Mouse (Mus musculus) adrenal gland, postnatal 25 days (tissue): ENCODE results near the gene Glis2. TPM values are rescaled to one million over a fixed set of nuclear protein-coding genes. Genes with fewer than 3 reads are reported as not detected.

ENCODE experiments used
- DNase-seq: peaks from one replicate; pipeline ENCODE4 v3.0.0; 2021; ENCODE audit warnings: mixed read lengths
- total RNA-seq: library from RNA; stranded (reverse); gene quantifications from 2 replicates; pipeline ENCODE4 v1.2.3, GENCODE M21; 2021

The Glis2 gene
- total RNA-seq, 1 experiment from 2014 or later = 23.0 TPM

DNA sequence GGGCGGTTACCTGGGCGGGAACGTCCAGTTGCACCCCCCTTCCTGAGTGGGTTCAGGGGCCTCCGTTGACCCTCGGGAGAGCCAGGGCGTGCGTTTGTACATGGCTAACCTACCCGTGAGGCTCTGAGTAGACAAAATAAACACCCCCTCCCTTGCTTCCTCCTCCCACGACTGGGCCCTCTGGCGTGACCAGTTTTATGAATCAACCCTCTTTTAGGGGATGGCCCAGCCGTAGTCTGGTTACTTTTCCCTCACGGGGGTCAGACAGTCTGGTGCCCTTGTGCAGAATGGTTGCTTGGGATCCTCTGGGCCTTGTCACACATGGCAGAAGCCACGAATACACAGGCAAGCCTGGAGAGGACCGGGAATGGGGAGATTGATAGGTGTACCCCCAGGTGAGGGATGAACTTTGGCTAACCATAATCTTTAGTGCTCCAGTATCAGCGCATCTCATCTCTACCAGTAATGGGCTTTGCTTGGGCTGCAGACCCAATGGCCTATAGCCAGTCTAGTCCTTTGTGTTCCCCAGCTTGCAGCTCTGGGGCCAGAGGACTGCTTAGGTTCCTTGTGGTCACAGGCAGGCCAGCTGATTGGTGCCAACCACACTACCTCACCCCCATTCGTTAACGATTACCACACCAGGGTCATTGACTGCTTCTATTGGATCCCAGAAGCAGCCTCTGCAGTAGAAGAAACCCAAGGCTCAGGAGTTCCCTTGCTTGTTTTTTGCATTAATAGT is 45.9 kb downstream of the Glis2 start:
- DNase-seq = no peak

DNA sequence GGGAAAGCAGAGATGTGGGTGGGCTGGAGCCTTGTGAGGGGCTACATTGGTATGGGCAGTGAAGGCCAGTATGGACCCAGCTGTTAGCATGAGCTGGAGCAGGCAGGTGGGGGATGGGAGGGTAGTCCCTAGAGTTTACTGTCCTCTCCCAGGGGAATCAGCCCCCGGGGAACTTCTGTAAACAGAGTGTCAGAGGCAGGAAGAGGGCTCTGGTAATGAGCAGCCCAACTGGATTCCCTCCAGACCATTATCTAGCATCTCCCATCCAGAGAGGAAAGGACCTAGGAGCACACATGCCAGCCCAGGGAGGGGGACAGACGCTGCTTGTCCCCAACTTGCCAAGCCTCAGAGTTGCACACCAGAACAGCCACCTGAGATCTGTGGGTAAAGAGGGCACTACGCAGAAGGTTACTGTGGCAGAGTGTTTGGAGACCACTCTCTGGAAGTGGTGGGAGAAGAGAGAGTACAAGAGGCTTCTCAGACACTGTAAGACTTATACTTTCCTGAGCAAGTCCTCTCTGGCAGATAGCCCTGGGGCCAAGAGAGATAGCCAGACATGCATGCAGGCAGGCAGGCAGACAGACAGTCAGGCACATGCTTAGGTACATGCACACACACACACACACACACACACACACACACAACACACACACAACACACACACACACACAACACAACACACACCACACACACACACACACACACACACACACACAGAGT is 46.8 kb downstream of the Glis2 start:
- DNase-seq = no peak

DNA sequence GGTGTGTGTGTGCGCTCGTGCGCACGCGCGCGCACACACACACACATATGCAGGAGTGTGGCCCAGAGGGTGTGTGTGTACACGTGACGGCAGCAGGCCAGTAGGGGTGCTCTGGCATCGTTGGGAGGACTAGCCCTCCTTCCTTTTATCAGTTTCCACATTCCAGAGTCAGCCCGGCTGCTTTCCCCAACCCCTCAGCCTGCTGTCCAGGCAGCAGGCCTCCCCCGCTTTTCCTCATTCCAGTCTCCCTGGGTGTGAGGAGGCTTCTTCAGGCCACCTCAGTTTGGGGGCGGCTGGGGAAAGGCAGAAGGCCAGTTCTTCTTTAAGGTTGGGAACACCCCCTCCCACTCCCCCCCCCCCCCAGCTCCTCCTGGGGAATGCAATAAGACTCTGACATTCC is 47.7 kb downstream of the Glis2 start:
- DNase-seq = no peak

DNA sequence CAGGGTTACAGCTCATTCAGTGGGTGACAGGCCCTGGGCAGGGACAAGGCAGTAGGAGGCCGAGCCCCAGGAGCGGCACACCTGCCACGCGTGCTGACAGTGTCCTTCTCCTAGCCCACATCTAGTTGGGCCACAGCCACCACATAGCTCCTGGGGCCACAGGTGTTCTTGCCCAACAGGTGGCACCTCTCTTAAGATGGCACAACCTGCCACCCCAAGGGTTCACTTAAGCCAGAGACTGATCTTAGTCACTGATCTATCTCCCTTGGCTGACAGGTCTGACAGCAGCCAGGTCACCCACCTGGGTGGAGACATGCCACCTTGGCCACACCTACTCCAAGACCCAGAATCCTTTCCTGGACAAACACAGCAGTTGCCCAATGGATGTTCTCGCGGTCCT is 48.4 kb downstream of the Glis2 start:
- no peak for DNase-seq

DNA sequence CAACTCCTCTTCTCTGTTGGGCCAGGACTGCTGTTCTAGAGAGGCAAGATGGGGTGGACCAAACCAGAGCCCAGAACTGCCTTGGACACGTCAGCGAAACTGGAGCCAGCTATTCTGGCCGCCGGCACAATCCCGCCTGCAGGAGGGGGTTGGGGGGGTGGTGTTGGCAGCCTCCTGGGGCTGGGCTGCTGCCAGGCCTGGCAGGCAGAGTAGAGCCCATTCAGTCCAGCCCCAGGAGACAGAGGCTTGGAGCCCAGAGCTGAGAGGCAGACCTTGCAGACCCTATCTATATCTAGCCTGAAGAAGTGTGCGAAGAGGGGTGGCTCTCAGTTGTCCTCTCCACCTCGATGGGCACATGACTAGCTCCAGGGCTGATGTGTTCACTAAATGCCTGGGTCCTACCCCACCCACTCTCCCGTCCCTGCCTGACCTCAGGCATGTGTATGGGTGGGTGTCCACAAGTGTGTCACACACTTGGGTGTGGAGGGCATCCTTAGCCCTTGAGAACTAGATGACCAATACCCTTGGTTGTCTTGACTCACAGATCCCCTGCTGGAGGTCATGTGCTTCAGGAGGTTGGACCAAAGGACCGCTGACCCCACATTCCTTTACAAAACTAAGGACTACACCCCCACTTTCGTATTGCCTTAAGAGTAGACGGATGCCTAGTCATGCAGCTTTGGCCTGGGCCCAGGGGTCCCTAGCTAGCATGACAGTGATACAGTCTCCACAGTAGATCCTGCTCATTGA is 49.3 kb downstream of the Glis2 start:
- DNase-seq = peak; percentile 86

DNA sequence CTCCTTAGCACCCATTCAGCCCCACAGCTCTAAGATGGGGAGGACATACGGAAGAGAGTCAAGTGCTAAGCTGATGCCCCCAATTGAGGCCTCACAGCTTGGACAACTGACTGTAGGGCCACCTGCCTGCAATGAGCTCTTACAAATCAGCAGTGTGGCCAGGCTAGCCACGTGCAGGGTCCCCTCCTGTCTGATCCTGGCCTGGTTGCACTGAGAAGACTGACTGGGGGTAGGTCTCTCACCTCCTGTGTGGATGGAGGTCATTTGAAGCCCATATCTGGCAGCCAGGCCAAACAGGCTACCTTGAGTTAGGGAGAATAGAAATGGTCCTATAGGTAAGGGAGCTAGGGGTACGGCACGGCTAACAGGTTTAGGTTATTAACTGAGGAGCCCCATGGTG is 51.4 kb downstream of the Glis2 start:
- no peak for DNase-seq

DNA sequence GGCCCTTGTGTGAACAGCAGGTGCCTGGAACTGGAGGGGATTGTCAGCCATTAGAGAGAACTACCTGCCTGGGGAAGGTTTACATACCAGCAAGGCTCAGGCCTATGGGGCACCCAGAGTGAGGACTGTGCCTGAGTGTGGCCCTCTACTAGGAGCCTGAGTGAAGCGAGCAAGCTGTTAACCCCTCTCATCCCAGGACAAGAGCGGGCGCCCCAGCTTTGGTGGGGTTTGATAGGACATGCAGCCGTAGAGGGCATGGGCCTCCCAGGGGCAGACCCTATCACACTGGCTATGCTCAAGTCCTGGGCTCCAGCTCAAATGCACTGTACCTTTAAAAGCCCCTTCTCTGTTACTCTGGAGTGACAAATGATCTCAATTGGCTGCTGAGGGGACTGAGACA is 52.3 kb downstream of the Glis2 start:
- DNase-seq = no peak

DNA sequence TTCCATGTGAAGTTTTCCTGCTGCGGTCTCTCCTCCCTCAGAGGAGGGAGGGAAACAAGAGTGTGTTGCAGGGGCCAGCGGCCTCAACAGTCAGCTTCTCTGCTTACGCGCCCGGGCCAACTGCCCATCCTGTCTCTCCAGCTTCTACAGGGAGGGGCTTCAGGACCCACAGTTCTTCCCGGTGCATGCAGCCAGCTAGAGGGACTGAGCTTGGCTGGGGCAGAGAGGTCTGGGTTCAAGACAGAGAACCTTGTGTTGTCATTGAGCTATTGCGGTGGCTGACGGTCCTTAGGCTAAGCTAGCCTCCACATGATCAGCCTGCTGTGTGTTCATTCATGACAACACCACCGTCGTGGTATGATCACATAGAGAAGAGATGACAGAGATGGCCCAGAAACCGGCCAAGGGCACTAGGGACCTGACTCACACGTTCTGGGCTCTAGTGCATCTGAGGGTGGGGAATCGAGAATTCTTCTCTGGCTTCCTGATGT is 53.2 kb downstream of the Glis2 start:
- DNase-seq = peak; percentile 47

DNA sequence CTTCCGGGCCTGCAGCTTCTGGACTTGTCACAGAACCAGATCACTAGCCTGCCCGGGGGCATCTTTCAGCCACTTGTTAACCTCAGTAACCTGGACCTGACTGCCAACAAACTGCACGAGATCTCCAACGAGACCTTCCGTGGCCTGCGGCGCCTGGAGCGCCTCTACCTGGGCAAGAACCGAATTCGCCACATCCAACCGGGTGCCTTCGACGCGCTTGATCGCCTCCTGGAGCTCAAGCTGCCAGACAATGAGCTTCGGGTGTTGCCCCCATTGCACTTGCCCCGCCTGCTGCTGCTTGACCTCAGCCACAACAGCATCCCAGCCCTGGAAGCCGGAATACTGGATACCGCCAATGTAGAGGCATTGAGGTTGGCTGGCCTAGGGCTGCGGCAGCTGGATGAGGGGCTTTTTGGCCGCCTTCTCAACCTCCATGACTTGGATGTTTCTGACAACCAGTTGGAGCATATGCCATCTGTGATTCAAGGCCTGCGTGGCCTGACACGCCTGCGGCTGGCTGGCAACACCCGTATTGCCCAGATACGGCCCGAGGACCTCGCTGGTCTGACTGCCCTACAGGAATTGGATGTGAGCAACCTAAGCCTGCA is 54.0 kb downstream of the Glis2 start:
- no peak for DNase-seq

DNA sequence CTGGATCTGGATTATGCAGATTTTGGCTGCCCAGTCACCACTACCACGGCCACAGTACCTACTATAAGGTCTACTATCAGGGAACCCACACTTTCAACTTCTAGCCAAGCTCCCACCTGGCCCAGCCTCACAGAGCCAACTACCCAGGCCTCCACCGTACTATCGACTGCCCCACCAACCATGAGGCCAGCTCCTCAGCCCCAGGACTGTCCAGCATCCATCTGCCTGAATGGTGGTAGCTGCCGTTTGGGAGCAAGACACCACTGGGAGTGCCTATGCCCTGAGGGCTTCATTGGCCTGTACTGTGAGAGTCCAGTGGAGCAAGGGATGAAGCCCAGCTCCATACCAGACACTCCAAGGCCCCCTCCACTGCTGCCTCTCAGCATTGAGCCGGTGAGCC is 54.7 kb downstream of the Glis2 start:
- no peak for DNase-seq

DNA sequence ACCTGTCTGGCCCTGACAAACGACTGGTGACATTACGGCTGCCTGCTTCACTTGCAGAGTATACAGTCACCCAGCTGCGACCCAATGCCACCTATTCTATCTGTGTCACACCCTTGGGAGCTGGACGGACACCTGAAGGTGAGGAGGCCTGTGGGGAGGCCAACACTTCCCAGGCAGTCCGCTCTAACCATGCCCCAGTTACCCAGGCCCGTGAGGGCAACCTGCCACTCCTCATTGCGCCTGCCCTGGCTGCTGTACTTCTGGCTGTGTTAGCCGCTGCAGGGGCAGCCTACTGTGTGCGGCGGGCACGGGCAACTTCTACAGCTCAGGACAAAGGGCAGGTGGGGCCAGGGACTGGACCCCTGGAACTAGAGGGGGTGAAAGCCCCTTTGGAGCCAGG is 55.2 kb downstream of the Glis2 start:
- DNase-seq = no peak

DNA sequence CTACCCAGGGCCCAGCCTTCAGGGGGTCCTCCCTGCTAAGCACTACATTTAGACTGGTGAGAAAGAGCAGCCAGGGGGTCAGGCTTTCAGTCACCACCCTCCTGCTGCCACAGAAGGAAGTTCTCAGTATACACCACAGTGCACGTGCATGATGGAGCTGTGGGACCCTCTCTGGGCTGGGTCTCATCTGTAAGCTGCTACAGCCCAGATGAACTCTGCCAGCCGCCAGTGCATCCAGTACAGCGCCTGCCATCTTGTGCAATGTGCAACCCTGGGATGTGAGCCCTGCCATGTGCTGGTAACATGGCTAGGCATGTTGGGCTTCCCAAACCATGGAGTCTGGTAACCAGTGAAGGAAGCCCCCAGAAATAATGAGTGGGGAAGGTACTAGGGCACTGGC is 55.6 kb downstream of the Glis2 start:
- no peak for DNase-seq

DNA sequence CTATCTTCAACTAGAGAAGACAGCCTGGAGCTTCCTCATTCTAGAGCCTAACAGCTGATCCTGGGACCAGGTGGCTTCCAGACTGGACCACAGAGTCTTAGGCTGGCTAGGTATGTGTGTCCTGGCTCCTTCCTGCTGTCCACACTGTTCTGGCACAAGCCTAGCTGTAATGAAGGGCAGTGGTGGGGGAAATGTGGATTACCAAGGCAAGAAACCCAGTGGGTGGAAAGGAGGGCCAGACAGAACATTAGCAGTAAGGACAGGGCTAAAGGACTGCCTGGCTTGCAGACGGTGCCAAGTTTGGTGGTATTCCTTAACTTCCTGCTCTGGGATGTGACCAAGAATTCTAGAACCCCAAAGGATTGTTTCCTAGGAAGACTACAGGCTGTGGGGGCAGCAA is 56.6 kb downstream of the Glis2 start:
- no peak for DNase-seq

DNA sequence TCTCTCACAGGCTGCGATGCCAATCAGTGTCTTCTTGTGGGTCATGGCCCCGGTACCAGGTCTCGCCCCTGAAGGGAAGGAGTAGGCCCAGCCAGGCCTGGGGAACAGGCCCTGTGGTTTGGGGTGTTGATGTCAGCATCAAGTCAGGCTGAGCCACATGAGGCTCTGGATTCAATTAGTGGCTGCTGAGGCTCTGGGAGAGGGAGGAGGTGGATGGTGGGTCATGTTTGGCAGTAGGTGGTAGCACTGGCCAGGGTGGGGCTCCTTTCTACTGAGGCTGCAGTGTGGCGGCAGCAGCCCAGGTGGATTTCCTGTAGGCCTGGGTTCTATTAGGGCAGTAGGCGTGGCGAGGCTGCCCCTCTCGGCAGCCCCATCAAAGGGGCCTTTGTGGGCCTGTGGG is 57.1 kb downstream of the Glis2 start:
- DNase-seq = no peak

DNA sequence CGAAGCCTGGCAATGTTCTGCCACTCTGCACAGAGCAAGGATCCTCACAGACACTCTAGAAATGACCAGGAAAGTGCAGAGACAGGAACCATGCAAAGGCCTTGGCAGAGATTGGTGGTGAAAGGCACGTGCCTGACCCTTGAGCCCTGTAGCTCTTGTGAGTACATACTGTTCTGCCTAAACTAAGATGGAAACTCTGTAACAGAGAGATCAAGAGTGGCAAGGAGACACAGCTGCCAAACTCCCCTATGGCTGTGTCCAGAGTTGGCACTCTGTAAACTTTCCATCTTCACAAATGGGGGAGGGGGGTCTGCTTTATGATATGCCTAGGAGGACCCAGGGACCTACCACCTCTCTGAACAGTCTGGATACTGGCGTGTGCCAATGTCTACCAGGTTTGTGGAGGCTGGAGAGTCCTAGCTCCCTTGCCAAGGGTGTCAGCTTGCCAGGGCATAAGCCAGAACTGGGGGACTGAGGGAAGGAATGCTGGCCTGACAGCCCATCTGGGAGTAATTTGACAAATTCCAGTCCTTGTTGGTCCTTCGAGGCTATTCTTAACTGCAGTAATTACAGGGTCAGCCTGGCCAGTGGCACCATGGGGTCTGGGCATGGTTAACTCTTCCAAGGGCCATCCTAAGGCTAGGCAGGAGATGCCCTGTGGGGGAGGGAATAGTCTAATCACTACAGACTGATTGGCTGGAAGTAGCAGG is 58.3 kb downstream of the Glis2 start:
- DNase-seq = no peak

DNA sequence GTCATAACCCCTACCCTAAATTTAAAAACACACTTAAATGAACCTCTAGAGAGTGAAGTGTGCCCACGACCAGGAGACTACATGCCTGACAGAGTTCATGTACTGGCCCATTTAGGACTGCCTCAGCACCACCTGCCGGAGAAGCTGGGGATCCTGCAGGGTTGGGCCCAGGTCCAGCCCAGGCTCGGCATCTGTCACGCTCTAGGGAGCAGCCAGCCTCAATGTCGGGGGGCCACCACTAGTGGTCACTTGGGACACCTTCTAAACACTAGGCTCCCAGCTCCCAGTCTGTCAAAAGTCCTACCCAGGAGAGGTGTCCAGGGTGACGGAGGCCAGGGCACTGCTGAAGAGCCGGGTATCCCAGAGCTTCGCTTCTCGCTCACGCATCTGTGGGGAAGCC is 60.2 kb downstream of the Glis2 start:
- DNase-seq = no peak

DNA sequence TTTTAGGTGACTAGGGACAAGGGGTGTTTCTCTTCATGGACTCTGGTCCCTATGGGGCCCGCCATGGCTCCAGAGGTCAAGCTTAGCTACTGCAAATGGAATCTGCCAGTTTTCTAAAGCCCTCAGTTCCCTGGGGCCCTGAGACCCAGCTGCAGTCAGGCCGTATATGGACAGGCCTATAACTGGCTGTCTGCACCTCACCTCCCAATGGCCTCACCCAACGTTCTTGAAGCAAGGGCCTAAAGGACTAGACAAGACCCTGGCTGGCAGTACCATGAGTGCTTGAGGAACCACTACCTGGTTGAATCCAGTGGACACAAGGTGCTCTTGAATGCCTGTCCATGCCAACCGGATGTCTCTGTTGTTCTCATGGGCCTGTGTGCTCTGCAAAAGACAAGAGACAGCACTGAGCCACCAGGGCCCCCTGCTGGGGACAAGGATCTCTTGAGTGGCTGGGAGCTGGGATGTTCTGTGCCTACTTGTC is 60.8 kb downstream of the Glis2 start:
- no peak for DNase-seq

DNA sequence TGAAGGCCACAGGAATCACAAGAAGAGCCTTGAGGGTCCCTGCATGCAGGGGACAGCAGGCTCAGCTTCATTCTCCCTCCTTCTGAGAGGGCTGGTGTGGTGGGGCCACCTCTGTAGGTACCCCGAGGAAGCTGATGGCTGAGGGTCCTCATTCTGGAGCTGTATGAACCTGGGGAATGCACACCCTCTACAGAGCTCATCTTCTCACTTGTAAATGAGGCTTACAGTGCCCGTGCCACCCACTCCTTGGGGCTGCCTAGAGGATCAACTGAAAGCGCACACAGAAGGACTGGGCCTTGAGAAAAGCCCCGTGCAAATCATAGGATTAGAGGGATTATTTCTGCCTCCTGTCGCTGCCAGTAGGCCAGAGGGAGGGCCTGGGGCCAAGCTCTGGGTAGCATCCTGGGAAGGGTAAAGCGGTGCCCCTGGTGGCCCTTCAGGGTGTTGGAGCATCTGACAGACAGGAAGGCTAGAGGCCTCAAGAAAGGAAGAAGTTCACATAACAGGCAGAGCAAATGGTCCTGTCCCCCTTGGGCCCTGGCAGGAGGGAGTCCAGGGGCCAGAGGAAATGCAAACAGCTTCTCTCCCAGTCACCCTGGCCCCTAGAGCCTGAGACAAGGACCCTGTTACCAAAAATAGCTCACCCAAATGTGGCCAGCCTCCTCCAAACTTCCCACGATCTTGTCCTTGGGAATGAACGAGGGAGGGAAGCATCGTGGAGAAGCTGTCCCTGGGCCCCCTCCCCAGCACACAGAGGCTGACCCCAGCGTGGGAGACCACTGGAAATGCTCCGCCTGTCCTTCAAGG is 61.5 kb downstream of the Glis2 start:
- DNase-seq = no peak

DNA sequence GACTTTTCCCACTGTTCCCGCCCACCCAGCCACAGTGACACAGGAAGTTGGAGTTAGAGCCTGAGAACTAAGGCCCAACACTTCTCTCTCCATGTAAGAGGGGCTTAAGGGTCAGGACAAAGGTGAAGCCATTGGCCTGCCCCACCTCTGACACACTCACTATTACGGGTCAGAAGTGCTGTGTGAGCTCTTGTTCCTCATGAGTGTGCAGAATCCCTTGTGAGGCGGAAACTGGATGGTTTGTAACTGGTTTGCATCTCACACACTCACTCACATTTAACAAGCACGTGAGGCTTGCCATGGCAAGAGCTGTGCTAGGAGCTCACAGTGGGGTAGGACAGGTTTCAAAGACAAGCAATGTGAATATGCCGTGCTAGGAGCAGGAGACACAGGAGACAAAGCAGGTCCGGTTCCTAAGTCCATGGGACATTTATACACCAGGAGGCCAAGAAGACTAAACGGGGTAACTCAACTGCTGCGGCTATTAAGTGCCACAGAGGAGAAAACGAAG is 62.1 kb downstream of the Glis2 start:
- no peak for DNase-seq

DNA sequence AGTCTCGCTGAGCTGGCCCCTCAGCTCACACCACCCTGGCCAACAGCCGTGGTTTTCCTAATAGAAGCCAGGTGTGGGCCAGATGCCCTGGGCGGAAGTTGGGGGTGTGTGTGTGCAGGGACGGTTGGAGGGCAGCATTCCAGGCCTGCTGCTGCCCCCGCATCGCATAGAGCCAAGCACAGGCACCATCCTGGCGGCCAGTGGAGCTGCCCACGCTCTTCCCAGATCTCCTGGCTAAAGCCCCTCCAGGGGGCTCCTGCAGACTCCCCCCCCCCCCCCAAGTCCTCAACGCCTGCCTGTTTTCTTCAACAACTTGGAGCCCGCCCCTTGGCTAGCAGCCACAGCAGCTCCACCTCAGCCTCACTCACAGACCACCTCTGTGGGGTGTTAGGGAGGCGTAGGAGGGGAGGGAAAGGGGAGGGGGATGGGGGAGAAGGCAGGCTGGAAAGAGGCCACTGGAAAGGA is 64.3 kb downstream of the Glis2 start:
- no peak for DNase-seq

DNA sequence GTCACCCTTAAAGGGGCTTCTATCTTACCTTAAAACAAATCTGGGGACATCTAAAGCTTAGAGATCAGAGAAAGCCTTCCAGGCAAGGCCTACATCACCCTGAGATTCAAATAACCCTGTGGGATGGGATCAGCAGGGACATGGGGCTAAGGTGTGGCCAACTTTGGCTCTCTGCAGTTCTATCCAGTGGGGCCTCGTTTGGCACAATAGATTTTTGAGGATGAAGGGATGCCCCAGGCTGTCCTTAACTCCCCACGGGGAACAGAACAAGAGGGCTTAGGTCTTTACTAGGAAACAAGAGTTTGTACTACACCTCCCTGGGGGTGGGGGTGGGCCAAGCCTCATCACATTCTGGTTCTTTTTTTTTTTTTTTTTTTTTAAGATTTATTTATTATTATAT is 64.8 kb downstream of the Glis2 start:
- DNase-seq = no peak
